Mouse (Mus musculus) kidney, adult 2 months (tissue): ENCODE results near the gene Efcab11. TPM values are rescaled to one million over a fixed set of nuclear protein-coding genes. Genes with fewer than 3 reads are reported as not detected.
A peak's percentile ranks its signal among the peaks of the same experiment; 100 is the strongest.
"Not testable (repeated sequence)": the region's sequence is repeated elsewhere in the genome, so short reads cannot be mapped to it uniquely, and the experiment has no call there.

Experiments
- DNase-seq: peaks from one replicate; pipeline ENCODE4 v3.0.0; 2021
- H3K27ac ChIP-seq: fragments of 200-500 bp; 2 replicates; pipeline ENCODE4 v1.5.1; 2012; ENCODE audit warnings: low read depth, low read length, control low read depth, inconsistent platforms; ENCODE audit not compliant: insufficient read depth
- H3K27me3 ChIP-seq: fragments of 200-500 bp; replicated peaks from 2 replicates; pipeline ENCODE4 v1.6.1; 2012; ENCODE audit warnings: mild to moderate bottlenecking, moderate library complexity, low read length, inconsistent platforms; ENCODE audit not compliant: control insufficient read depth, insufficient read depth
- H3K36me3 ChIP-seq: fragments of 200-500 bp; 2 replicates; pipeline ENCODE4 v1.6.1; 2012; ENCODE audit warnings: mild to moderate bottlenecking, moderate library complexity, low read length, inconsistent platforms; ENCODE audit not compliant: control insufficient read depth, insufficient read depth
- H3K4me1 ChIP-seq: fragments of 200-500 bp; 2 replicates; pipeline ENCODE4 v1.6.1; 2011; ENCODE audit warnings: low read length; ENCODE audit not compliant: control insufficient read depth, insufficient read depth
- H3K4me3 ChIP-seq: fragments of 200-500 bp; 2 replicates; pipeline ENCODE4 v1.5.1; 2011; ENCODE audit warnings: mild to moderate bottlenecking, low read depth, low read length, control low read depth; ENCODE audit not compliant: insufficient read depth
- CTCF ChIP-seq: fragments of 200-500 bp; conservative IDR thresholded peaks from 2 replicates; pipeline ENCODE4 v1.5.1; 2011; ENCODE audit warnings: low read depth, mild to moderate bottlenecking, control low read depth, low read length, moderate library complexity, mixed read lengths; ENCODE audit not compliant: insufficient read depth, insufficient read length
- POLR2A ChIP-seq: fragments of 200-500 bp; IDR thresholded peaks from one replicate; pipeline ENCODE4 v1.6.1; 2011; ENCODE audit warnings: low read depth, low read length, control low read depth
- WGBS: fragments of 180-500 bp; shearing (Covaris S2); methylation state at CpG from one replicate; pipeline ENCODE4 v1.1.7; 2018; 5-methylcytosine and 5-hydroxymethylcytosine counted together
- polyA plus RNA-seq: library from polyadenylated mRNA; depleted of rRNA; stranded (reverse); fragments of >200 nt; gene quantifications from 2 replicates; pipeline ENCODE4 v1.2.3, GENCODE M21; 2012

Efcab11 gene
- polyA plus RNA-seq, 1 experiment, result 0.25 TPM

DNA sequence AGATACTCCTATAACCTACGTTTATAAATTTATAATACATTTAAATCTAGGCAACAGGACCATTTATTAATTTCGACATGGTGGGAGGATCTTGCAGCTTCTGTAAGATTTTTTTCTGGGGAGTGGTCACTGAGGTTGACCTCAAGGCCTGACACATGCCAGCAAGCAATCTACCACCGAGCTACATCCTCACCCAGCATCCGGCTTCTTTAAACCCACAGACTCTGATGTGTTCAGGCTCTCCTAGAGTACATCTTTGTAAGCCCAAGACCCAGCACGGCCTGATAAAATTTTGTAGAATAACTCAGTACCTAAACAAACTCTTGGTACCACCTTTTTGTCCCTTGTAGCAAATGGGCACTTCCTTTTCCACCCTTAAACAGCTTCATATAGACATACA is 46.7 kb downstream of the Efcab11 start:
- WGBS, result 92% methylated on average over 5 of the region's 5 CpGs
- DNase-seq, result no peak
- Histone ChIP-seq H3K4me1 (no peaks in the 10 kb centered on the region), H3K36me3 (no peaks in the 10 kb centered on the region), H3K27me3 (no peaks in the 10 kb centered on the region), H3K27ac (no peak overlapping the region), H3K4me3 (no peak overlapping the region)
- no peak for TF ChIP-seq CTCF
- no peak for TF ChIP-seq POLR2A

DNA sequence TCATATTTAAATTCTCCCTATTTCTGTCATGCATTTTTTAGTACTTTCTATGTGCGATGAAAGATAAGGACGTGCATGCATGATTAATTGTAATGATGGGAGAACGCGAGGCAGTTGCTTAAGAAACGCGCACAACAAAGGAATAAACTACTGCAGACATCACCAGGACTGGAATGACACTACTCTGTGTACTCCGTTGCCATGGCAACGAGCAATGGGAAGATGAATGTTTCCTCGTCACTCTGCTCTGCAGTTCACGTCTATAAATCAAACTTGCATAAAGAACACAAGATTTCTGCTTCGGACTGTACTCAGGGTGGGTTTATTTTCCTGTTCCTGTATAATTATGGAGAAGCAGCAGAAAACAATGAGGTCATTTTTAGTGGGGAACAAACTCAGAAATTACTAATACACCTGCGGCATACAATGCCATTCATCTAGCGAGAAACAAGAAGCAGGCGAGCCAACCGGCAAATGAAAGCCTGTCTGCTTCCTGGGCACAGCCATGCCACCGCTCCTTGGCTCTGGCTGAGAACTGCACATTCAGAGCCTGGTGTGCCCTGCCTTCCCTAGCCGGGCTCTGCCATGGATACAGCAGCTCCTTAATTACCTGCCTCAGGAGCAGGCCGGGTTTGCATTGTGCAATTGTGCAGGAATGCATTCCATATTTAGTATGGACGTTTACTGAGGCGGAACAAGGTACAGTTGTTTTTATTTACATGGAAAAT is 47.7 kb downstream of the Efcab11 start:
- Histone ChIP-seq H3K4me1 (no peaks in the 10 kb centered on the region), H3K27ac (no peak overlapping the region; the same call in 1 of the 2 replicates), H3K4me3 (no peak overlapping the region), H3K36me3 (no peaks in the 10 kb centered on the region), H3K27me3 (no peaks in the 10 kb centered on the region)
- TF ChIP-seq POLR2A (no peak), CTCF (no peak)
- 50% methylated on average over 20 of the region's 20 CpGs for WGBS
- peak; percentile 31 for DNase-seq

- H3K4me3 ChIP-seq, result no peak overlapping the region
- no peak for DNase-seq
Measured at GRCm38 (mm10) chr12:99833476-99833875, 50.8 kb downstream of the Efcab11 start.

GRCm38 (mm10) chr12:99822591-99822990 is 61.6 kb downstream of the Efcab11 start:
- TF ChIP-seq POLR2A (no peak), CTCF (no peak)

More at GRCm38 (mm10) chr12:99833476-99833875, 50.8 kb downstream of the Efcab11 start:
- Histone ChIP-seq H3K36me3 (no peaks in the 10 kb centered on the region), H3K27me3 (no peaks in the 10 kb centered on the region), H3K4me1 (no peaks in the 10 kb centered on the region), H3K27ac (no peak overlapping the region)
- WGBS, result 98% methylated on average over 1 of the region's 1 CpGs
- TF ChIP-seq CTCF (no peak), POLR2A (no peak)

DNA sequence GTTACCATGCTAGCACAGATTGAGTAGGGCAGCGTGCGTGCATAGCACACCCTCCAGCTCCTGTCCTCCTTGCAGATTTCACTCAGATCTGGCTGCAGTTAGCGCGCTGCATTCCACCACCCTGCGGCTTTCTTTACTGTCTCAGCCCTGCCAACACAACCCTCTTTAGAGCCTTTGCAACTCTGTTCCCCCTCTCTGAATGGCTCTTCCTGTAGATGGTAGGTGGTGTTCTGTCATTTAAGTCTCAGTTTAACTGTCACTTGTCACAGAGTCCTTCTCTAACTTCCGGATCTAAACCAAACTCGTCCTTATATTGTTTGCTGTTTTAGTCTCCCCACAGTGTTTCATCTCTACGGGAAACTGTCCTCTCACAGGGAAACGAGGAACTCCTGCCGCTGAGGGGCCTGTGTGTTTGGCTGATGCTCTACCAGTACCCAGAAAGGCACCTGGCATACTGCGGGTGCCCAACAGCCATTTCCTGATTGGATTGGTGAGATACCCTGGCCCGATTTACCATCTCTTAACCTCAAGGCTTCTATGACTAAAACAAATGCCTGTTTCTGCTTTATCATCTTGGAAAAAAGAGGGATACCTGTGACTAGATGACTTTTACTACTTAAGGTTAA is 62.8 kb downstream of the Efcab11 start:
- Histone ChIP-seq H3K4me3 (no peak overlapping the region), H3K27ac (no peak overlapping the region)
- WGBS, result 87% methylated on average over 12 of the region's 12 CpGs

More at GRCm38 (mm10) chr12:99822591-99822990, 61.6 kb downstream of the Efcab11 start:
- Histone ChIP-seq H3K36me3 (no peaks in the 10 kb centered on the region), H3K4me1 (no peaks in the 10 kb centered on the region), H3K27ac (no peak overlapping the region), H3K27me3 (no peaks in the 10 kb centered on the region), H3K4me3 (no peak overlapping the region)
- DNase-seq, result no peak
- 79% methylated on average over 4 of the region's 4 CpGs for WGBS

DNA sequence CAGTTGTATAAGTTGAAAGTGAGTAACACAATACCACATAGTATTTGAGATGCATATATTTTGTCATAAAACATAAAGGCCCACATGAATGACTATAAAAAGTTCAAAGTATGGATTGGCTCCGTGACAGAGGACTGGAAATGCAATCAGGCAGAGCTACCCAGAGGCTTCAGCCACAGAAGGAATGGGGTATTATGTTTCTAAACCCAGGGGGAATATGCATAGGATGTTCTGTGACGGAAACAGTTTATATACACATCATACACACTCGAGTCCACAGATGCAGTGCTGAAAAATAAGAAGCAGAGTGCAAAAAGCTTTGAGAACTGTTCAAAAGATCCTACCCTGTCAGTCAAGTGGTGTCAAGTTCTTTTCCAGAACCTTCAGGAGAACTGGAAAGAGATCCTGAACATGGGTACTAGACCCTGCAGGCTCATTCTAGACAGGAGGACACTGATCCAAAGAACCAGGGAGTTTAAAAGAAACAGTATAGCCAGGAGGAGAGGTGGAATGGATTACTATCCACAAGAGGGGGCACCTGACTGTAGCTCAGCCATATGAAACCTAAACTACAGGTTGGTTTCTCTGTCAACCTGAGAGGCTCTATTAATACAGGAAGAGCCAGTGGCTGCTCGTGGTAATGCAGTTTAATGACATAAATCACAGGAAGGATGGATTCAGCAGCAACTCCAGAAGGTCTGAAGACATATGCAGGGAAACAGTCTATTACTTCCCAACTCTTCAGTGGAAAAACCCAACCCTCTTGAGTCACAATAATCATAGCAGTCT is 64.9 kb downstream of the Efcab11 start:
- no peak overlapping the region for H3K27ac ChIP-seq
- WGBS, result 57% methylated on average over 4 of the region's 4 CpGs
- no peak for DNase-seq
- TF ChIP-seq POLR2A (no peak), CTCF (no peak)
- H3K27me3 ChIP-seq, result no peaks in the 10 kb centered on the region
- no peaks in the 10 kb centered on the region for H3K36me3 ChIP-seq
- no peaks in the 10 kb centered on the region for H3K4me1 ChIP-seq
- no peak overlapping the region for H3K4me3 ChIP-seq

More for the DNA sequence above, 62.8 kb downstream of the Efcab11 start:
- H3K27me3 ChIP-seq, result no peaks in the 10 kb centered on the region
- no peak for DNase-seq
- H3K4me1 ChIP-seq, result no peaks in the 10 kb centered on the region
- no peaks in the 10 kb centered on the region for H3K36me3 ChIP-seq
- no peak for TF ChIP-seq POLR2A
- no peak for TF ChIP-seq CTCF

DNA sequence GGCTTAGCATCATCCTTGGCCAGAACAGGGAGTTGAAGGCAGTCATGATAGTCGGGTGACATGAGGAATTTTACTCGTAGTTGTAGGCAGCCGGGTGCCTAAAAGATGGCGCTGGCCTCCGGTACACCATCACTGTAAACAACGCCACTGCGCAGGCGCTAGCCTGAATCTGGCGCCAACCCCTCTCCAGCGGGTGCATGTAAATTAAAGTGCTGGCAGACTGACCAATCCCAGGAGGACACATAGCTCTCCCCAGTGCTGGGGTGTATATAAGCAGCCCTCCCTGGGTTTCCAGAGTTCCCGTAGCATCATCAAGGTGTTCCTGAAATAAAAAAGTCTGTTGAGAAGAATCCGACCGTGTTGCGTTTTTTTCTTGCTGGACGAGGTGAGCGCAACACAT is 66.2 kb downstream of the Efcab11 start:
- H3K27me3 ChIP-seq, H3K4me3 ChIP-seq, DNase-seq, H3K27ac ChIP-seq, H3K4me1 ChIP-seq, H3K36me3 ChIP-seq: not testable (repeated sequence)
- WGBS, result 97% methylated on average over 16 of the region's 16 CpGs
